Mouse (Mus musculus) neural tube, embryonic 11.5 days (tissue): ENCODE measurements around the gene Gna15. TPM values are rescaled to one million over a fixed set of nuclear protein-coding genes. Genes with fewer than 3 reads are reported as not detected.

Experiments
- ATAC-seq: fragments of 200-750 bp; cut with Nextera tagmentation; 2 replicates; pipeline ENCODE4 v1.8.0; 2017; ENCODE audit warnings: moderate number of reproducible peaks, mild to moderate bottlenecking, moderate TSS enrichment, moderate library complexity; ENCODE audit not compliant: insufficient read depth, low FRiP score, low TSS enrichment
- DNase-seq: peaks from one replicate; pipeline ENCODE4 v3.0.0-alpha.2; 2015; ENCODE audit warnings: low spot score
- H3K27ac ChIP-seq: fragments of 300-500 bp; sonication (generic); 2 replicates; pipeline ENCODE4 v1.5.1; 2014; ENCODE audit warnings: low read depth, mild to moderate bottlenecking, low read length
- H3K27me3 ChIP-seq: fragments of 300-500 bp; sonication (generic); 2 replicates; pipeline ENCODE4 v1.6.1; 2014; ENCODE audit warnings: mild to moderate bottlenecking, low read length, mixed read lengths; ENCODE audit not compliant: control insufficient read depth, insufficient read depth
- H3K36me3 ChIP-seq: fragments of 300-500 bp; sonication (generic); 2 replicates; pipeline ENCODE4 v1.6.1; 2014; ENCODE audit warnings: mild to moderate bottlenecking, low read length, moderate library complexity, mixed read lengths; ENCODE audit not compliant: control insufficient read depth, insufficient read depth
- H3K4me1 ChIP-seq: fragments of 300-500 bp; sonication (generic); 2 replicates; pipeline ENCODE4 v1.6.1; 2014; ENCODE audit warnings: low read length, mixed read lengths; ENCODE audit not compliant: control insufficient read depth, insufficient read depth
- H3K4me2 ChIP-seq: fragments of 300-500 bp; sonication (generic); 2 replicates; pipeline ENCODE4 v1.6.1; 2014; ENCODE audit warnings: low read depth, mild to moderate bottlenecking, moderate library complexity
- H3K4me3 ChIP-seq: fragments of 300-500 bp; sonication (generic); 2 replicates; pipeline ENCODE4 v1.5.1; 2014; ENCODE audit warnings: low read depth, low read length
- H3K9ac ChIP-seq: fragments of 300-500 bp; sonication (generic); 2 replicates; pipeline ENCODE4 v1.6.1; 2014; ENCODE audit warnings: mild to moderate bottlenecking, low read length
- H3K9me3 ChIP-seq: fragments of 300-500 bp; sonication (generic); 2 replicates; pipeline ENCODE4 v1.6.1; 2016; ENCODE audit warnings: low read length; ENCODE audit not compliant: control insufficient read depth
- WGBS: fragments of 180-500 bp; shearing (Covaris S2); extraction: QIAGEN DNeasy Blood & Tissue Kit; methylation state at CpG from one replicate; pipeline ENCODE4 v1.1.7; 2014; 5-methylcytosine and 5-hydroxymethylcytosine counted together
- polyA plus RNA-seq: library from polyadenylated mRNA; unstranded; fragments of >200 nt; fragmentation: Nextera tagmentation; extraction: Ambion mirVana; gene quantifications from 2 replicates; pipeline ENCODE4 v1.2.1, GENCODE M21; 2014

Gna15 gene
- 0.41 TPM in 2 replicates for polyA plus RNA-seq

GRCm38 (mm10) chr10:81524051-81524605, at the start of gene Gna15:
Gna15 (minus strand) TSS chr10:81524225.
- Histone ChIP-seq H3K4me1 (no peaks in the 10 kb centered on the region), H3K4me2 (no peak within 1 kb of the TSS), H3K9me3 (no peaks in the 10 kb centered on the region), H3K27me3 (peaks cover 5% of the 10 kb centered on the region; the same call in 1 of the 2 replicates), H3K9ac (no peak within 1 kb of the TSS), H3K36me3 (no peaks in the 10 kb centered on the region), H3K27ac (no peak within 1 kb of the TSS), H3K4me3 (no peak within 1 kb of the TSS)
- 24% methylated on average over 9 of the region's 9 CpGs for WGBS
- no peak for ATAC-seq
- DNase-seq = no peak

- Histone ChIP-seq H3K9ac (no peak overlapping the region), H3K9me3 (no peaks in the 10 kb centered on the region), H3K4me1 (peaks cover 35% of the 10 kb centered on the region), H3K4me3 (no peak overlapping the region), H3K4me2 (no peak overlapping the region; the same call in 1 of the 2 replicates), H3K36me3 (no peaks in the 10 kb centered on the region), H3K27me3 (peaks cover 47% of the 10 kb centered on the region), H3K27ac (no peak overlapping the region)
- WGBS = 7% methylated on average over 9 of the region's 9 CpGs
- no peak for ATAC-seq
- no peak for DNase-seq
Observed at GRCm38 (mm10) chr10:81572975-81573374, 49.0 kb upstream of the Gna15 start.

GRCm38 (mm10) chr10:81572133-81572671, 48.2 kb upstream of the Gna15 start:
- no peaks in the 10 kb centered on the region for H3K9me3 ChIP-seq
- H3K36me3 ChIP-seq = no peaks in the 10 kb centered on the region
- no peak overlapping the region for H3K4me3 ChIP-seq
- peaks cover 35% of the 10 kb centered on the region for H3K4me1 ChIP-seq
- DNase-seq = no peak
- H3K4me2 ChIP-seq = peak overlapping the region; percentile 21
- ATAC-seq = no peak
- H3K9ac ChIP-seq = no peak overlapping the region
- WGBS = 2% methylated on average over 9 of the region's 9 CpGs
- peaks cover 52% of the 10 kb centered on the region for H3K27me3 ChIP-seq
- no peak overlapping the region for H3K27ac ChIP-seq

GRCm38 (mm10) chr10:81571501-81571876, 47.5 kb upstream of the Gna15 start:
- no peaks in the 10 kb centered on the region for H3K36me3 ChIP-seq
- WGBS = 0% methylated on average over 18 of the region's 18 CpGs
- peak overlapping the region; percentile 26 for H3K4me3 ChIP-seq
- H3K4me2 ChIP-seq = peak overlapping the region; percentile 47
- H3K9ac ChIP-seq = no peak overlapping the region
- peaks cover 35% of the 10 kb centered on the region for H3K4me1 ChIP-seq
- peaks cover 48% of the 10 kb centered on the region for H3K27me3 ChIP-seq
- peak; percentile 92 for ATAC-seq
- DNase-seq = peak; percentile 95
- H3K9me3 ChIP-seq = no peaks in the 10 kb centered on the region
- H3K27ac ChIP-seq = no peak overlapping the region

GRCm38 (mm10) chr10:81570831-81571500, 46.9 kb upstream of the Gna15 start:
- Histone ChIP-seq H3K4me2 (peak overlapping the region; percentile 47), H3K9ac (no peak overlapping the region), H3K27ac (0 out of 2 replicates have a peak overlapping the region, but pooled peaks have one; percentile 23), H3K4me1 (peaks cover 35% of the 10 kb centered on the region), H3K27me3 (peaks cover 47% of the 10 kb centered on the region), H3K36me3 (no peaks in the 10 kb centered on the region), H3K4me3 (peak overlapping the region; percentile 26), H3K9me3 (no peaks in the 10 kb centered on the region)
- ATAC-seq = peak; percentile 68
- DNase-seq = peak; percentile 97
- WGBS = under 1% methylated on average over 32 of the region's 34 CpGs

GRCm38 (mm10) chr10:81570238-81570800, 46.3 kb upstream of the Gna15 start:
- DNase-seq = peak; percentile 33
- peaks cover 31% of the 10 kb centered on the region for H3K4me1 ChIP-seq
- no peaks in the 10 kb centered on the region for H3K9me3 ChIP-seq
- H3K9ac ChIP-seq = no peak overlapping the region
- peaks cover 46% of the 10 kb centered on the region for H3K27me3 ChIP-seq
- H3K4me2 ChIP-seq = peak overlapping the region; percentile 47
- peak; percentile 17; the same call in 1 of the 2 replicates for ATAC-seq
- under 1% methylated on average over 10 of the region's 11 CpGs for WGBS
- H3K4me3 ChIP-seq = peak overlapping the region; percentile 26; the same call in 1 of the 2 replicates
- 0 out of 2 replicates have a peak overlapping the region, but pooled peaks have one; percentile 23 for H3K27ac ChIP-seq
- peaks cover 5% of the 10 kb centered on the region for H3K36me3 ChIP-seq

GRCm38 (mm10) chr10:81569507-81570237, 45.6 kb upstream of the Gna15 start:
- H3K9me3 ChIP-seq = no peaks in the 10 kb centered on the region
- 0 out of 2 replicates have a peak overlapping the region, but pooled peaks have one; percentile 23 for H3K27ac ChIP-seq
- ATAC-seq = no peak
- peaks cover 27% of the 10 kb centered on the region for H3K4me1 ChIP-seq
- peaks cover 9% of the 10 kb centered on the region for H3K36me3 ChIP-seq
- H3K9ac ChIP-seq = no peak overlapping the region
- H3K4me2 ChIP-seq = no peak overlapping the region
- H3K4me3 ChIP-seq = no peak overlapping the region
- DNase-seq = peak; percentile 41
- WGBS = 49% methylated on average over 9 of the region's 9 CpGs
- H3K27me3 ChIP-seq = peaks cover 46% of the 10 kb centered on the region
